Mouse (Mus musculus) thymus, adult 2 months (tissue): ENCODE results near the gene Gast.

Experiments
- CTCF ChIP-seq: fragments of 200-500 bp; IDR thresholded peaks from 2 replicates; pipeline ENCODE4 v1.5.1; 2012; ENCODE audit warnings: mild to moderate bottlenecking, control low read depth, low read length, moderate library complexity, borderline replicate concordance; ENCODE audit not compliant: control insufficient read depth, poor library complexity, insufficient read depth; ENCODE audit errors: extremely low read depth
- POLR2A ChIP-seq: fragments of 200-500 bp; IDR thresholded peaks from 2 replicates; pipeline ENCODE4 v1.6.1; 2012; ENCODE audit warnings: mild to moderate bottlenecking, low read length, control low read depth, moderate library complexity; ENCODE audit not compliant: control insufficient read depth, poor library complexity, insufficient read depth; ENCODE audit errors: extremely low read depth

DNA sequence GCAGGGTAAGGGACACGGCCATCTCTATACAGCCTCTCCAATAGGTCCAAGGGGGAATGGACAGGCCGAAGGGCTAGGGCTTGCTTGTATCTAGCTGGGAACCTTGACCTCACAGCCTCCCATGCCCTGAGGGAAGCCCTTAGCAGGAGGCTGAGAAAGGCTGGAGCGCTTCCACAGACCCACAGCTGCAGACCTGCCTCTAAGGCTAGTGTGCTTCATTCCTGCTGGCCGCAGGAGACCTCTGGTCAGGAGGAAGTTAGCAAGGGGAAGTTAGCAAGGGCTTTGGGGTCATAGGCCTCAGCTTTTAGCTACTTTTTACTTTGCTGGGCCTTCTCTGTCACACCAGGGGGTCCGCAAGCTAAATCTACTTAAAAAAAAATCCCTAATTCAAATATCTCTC, 44.2 kb downstream of the Gast start:
- no peak for TF ChIP-seq CTCF
- TF ChIP-seq POLR2A, result no peak
